Mouse (Mus musculus) erythroblast, adult 5-6 weeks (primary cell): ENCODE results near the gene Hlcs. TPM values are rescaled to one million over a fixed set of nuclear protein-coding genes. Genes with fewer than 3 reads are reported as not detected.

Experiments used
- ATAC-seq: replicated peaks from 2 replicates; pipeline ENCODE4 v1.8.0; 2016; ENCODE audit warnings: moderate number of reproducible peaks, mild to moderate bottlenecking, moderate TSS enrichment, inconsistent platforms; ENCODE audit not compliant: poor library complexity, low FRiP score, severe bottlenecking
- total RNA-seq, 2 experiments: library from RNA; stranded (forward) in 1 of 2; stranded (reverse) in 1 of 2; fragments of 150-400 nt in 1 of 2; fragments of 200-764, 138-1000 nt in 1 of 2; gene quantifications; 2 replicates each; pipeline versions ENCODE4 v1.2.3 to v1.2.4; 2015 to 2017; ENCODE audit warnings: low replicate concordance in 2 of 2

Gene Hlcs
- total RNA-seq, 2 experiments from 2014 or later, result 0.94 to 0.96 TPM

GRCm38 (mm10) chr16:94086701-94087569 is 226.4 kb downstream of the Hlcs start:
- no peak for ATAC-seq

GRCm38 (mm10) chr16:94085603-94086285 is 227.6 kb downstream of the Hlcs start:
- ATAC-seq, result no peak

DNA sequence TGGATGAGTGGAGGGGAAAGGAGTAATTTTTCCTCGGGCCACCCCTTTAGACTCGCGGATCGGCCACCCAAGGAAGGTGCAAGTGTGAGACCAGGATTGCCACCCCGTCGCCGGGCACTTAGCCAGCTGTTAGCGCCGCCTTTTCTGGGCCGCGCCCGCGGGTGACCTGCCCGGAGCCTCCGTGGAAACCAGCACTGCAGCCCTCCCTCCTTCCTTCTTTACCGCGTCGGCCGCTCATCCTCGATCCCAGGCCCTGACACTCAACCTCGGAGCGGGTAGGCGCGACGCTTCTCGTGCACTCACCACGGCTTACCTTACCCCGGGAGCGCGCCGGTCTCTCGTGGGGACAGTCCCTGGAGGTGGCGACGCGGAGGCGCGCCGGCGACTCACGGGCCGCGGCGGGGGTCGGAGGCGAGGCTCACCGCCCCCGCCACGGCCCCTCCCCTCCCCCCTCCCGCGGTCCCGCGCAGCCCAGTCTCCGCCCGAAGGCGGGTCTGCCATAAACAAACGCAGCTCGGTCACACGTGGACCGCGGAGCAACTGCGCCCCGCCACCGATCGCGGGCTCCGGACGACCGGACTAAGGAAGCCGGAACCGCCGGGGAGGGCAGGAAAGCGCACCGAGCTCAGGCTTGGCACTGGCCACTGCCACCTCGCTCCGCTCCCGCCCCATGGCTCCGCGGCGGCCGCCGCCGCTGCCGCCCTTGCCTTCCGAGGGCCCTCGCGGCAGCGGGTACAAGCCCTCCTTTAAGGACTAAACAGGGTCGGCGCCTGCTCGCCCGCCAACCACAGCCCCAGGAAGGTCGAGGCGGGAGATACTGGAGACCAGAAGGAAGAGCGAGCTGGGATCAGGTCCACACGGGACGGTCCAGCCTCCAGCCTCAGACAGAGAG is 228.4 kb downstream of the Hlcs start, which contains the start of gene Sim2:
Sim2 (plus strand) TSS at position 221 of the 892 bp plus-strand sequence.
- no peak for ATAC-seq

DNA sequence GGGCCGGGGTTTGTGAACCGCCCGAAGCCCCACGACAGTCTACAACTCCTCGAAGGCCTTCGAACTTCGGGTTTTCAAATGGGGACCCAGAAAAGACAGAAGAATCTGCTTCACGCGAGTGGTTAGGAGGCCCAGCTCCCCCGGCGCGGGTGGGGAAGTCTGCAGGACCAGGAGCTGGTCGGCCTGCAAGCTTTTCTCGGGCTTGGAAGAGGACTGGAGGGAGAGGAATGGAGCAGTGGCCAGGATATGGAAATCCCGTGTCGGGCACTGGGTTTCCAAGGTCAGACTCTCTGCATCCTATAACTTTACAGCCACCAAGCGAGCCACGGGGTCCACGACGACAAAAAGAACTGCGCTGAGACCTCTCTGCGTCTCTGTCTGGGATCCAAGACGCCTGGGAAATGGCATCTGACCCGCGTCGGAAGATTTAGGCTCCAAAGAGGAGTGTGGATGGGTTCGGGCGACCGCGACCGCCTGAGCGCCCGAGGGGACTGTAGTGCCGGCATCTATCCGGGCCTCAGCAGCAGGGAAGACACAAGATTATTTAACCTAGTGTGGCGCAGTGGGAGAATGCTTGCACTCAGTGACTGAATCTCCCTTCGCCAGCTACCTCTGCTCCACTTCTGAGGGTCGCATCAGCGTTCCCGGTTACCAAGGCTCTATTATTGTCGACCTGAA is 229.4 kb downstream of the Hlcs start:
- no peak for ATAC-seq

- no peak for ATAC-seq
These were observed 230.2 kb downstream of the Hlcs start for GRCm38 (mm10) chr16:94082960-94083847.

DNA sequence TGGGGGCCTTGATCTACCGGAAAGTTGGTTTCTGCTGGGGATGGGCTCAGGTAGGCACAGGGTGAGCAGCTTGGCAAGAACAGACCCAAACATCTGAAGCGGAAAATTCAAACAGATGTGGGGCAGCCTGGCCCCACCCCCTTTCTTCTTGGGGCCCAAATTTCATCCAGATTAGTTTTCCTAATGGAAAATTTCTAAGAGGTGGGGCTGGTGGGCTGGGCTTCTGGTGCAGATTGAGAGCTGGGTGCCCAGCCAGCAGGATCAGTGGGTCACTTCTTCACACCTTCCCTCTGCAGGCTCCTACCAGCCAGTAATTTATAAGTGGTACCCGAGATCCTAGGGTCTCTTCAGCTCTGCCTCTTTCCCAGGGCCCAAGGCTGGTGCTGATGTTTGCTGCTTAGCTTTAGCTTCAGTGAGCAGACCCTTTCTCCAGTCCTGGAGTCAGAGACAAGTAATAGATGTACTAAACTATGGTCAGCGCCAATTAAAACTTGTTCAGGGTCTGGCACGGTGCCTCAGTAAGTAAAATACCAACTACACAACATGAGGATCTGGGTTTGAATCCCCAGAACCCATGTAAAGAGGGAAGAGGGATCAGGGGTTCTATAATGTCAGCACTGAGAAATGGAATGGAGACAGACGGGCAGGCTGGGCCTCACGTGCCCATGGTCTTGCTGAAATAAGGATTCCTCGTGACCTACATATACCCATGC is 231.2 kb downstream of the Hlcs start:
- ATAC-seq, result no peak

DNA sequence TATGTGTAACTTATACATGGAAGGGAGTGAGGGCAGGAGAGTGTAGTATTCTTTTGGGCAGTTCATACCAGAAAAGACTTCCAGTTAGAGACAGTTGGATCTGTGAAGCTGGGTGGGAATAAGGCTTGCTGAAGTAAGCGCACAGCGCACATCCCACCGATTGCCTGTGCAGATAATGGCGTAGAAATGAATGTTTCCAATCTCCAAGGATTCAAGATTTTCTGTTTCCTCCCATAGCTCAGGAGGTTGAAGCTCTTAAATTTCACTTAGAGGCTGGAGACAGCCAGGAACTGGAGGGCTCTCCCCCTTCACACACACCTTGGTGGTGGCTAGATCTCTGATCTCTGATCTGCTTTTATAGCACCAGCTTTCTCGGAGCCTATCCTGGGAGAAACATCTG is 231.8 kb downstream of the Hlcs start:
- ATAC-seq, result no peak

DNA sequence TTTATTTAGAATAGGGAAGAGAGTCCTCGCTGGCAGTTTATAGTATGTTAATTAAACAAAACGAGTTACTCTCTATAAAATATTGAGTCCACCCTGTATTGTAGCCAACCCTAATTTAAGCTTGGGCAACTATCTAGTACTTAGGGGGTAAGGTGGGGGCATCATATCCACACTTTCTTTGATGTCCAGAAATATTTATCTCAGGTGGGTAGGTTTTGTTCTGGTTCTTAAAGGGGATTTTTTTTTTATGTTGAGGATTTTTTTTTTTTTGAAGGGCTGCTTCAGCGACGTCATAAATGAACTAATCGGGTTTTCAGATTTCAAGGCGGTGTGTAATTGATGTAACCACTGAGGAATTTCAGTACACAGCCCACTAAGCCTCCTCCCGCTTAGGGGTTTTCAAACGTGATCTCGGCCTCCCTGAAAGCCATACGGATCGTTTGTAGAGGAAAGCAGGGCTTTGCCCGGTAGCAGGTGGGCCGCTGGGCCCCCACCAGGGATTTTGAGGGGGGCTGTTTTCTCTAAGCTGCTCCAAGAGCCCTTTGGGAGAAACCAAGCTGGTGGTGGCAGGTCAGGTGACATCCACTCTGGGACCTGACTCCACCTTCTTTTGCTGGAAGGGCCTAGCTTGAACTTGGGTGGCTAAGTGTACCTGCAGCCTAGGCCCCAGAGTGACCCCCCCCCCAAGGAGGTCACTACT is 233.4 kb downstream of the Hlcs start:
- ATAC-seq, result no peak

- ATAC-seq, result no peak
These were observed 234.1 kb downstream of the Hlcs start for GRCm38 (mm10) chr16:94079075-94079855.

Other genes starting within 250 kb of the Hlcs start
- gene Sim2, start 228.6 kb downstream of the Hlcs start, total RNA-seq (2015; ENCODE audit: low replicate concordance), result not detected in 2 replicates
- gene Sim2, start 228.6 kb downstream of the Hlcs start, total RNA-seq (2017; ENCODE audit: low replicate concordance), result not detected in 2 replicates
- gene Ripply3, start 14.8 kb upstream of the Hlcs start, total RNA-seq (2015; ENCODE audit: low replicate concordance), result not detected in 2 replicates
- gene Ripply3, start 14.8 kb upstream of the Hlcs start, total RNA-seq (2017; ENCODE audit: low replicate concordance), result not detected in 2 replicates
- 11.9 and 13.6 TPM in 2 replicates for gene Ttc3, start 57.0 kb upstream of the Hlcs start, total RNA-seq (2015; ENCODE audit: low replicate concordance)
- 12.4 and 16.7 TPM in 2 replicates for gene Ttc3, start 57.0 kb upstream of the Hlcs start, total RNA-seq (2017; ENCODE audit: low replicate concordance)
- gene Pigp, start 58.3 kb upstream of the Hlcs start, total RNA-seq (2015; ENCODE audit: low replicate concordance), result 11.1 and 14.2 TPM in 2 replicates
- gene Pigp, start 58.3 kb upstream of the Hlcs start, total RNA-seq (2017; ENCODE audit: low replicate concordance), result 5.0 TPM in 1 of 2 replicates, not detected in the other
- gene Vps26c, start 213.3 kb upstream of the Hlcs start, total RNA-seq (2015; ENCODE audit: low replicate concordance), result 5.2 and 8.4 TPM in 2 replicates
- gene Vps26c, start 213.3 kb upstream of the Hlcs start, total RNA-seq (2017; ENCODE audit: low replicate concordance), result 4.5 and 19.8 TPM in 2 replicates